Mouse (Mus musculus) layer of hippocampus, postnatal 14 days (tissue): ENCODE results near the gene Olfr430. TPM values are rescaled to one million over a fixed set of nuclear protein-coding genes. Genes with fewer than 3 reads are reported as not detected.

Source experiments
- total RNA-seq, 2 experiments: library from RNA; stranded (reverse); gene quantifications; 2 replicates each; pipeline ENCODE4 v1.2.3; 2021

Gene Olfr430
- total RNA-seq, 2 experiments from 2014 or later = not detected

Other genes with a start within 250 kb of the Olfr430 start
- gene Ifi211, start 153.6 kb upstream of the Olfr430 start, total RNA-seq = not detected
- gene Mndal, start 124.1 kb upstream of the Olfr430 start, total RNA-seq = 10 to 100 TPM; 21.9 TPM
- gene Ifi203, start 123.9 kb upstream of the Olfr430 start, total RNA-seq = 10 to 100 TPM; 10.2 to 11.9 TPM
- not detected for gene Ifi202b, start 83.9 kb upstream of the Olfr430 start, total RNA-seq
- gene Ifi205, start 34.8 kb upstream of the Olfr430 start, total RNA-seq = under 1 TPM; 0.35 to 0.43 TPM
- gene Olfr433, start 25.9 kb upstream of the Olfr430 start, total RNA-seq = not detected
- gene Olfr432, start 17.4 kb upstream of the Olfr430 start, total RNA-seq = not detected
- gene Olfr429, start 17.7 kb downstream of the Olfr430 start, total RNA-seq = not detected
- gene Olfr427, start 30.3 kb downstream of the Olfr430 start, total RNA-seq = not detected
- gene Olfr231, start 54.6 kb downstream of the Olfr430 start, total RNA-seq = not detected
- not detected for gene Olfr424, start 64.9 kb downstream of the Olfr430 start, total RNA-seq
- not detected for gene Olfr420, start 89.0 kb downstream of the Olfr430 start, total RNA-seq
- under 1 TPM; 0.14 to 0.24 TPM for gene Spta1, start 106.2 kb downstream of the Olfr430 start, total RNA-seq
- gene Olfr419, start 185.5 kb downstream of the Olfr430 start, total RNA-seq = not detected